Mouse (Mus musculus): Measurements from ENCODE around the gene Ufc1.
"Not testable (repeated sequence)": the region's sequence is repeated elsewhere in the genome, so short reads cannot be mapped to it uniquely, and the experiment has no call there.

Gene Ufc1

DNA sequence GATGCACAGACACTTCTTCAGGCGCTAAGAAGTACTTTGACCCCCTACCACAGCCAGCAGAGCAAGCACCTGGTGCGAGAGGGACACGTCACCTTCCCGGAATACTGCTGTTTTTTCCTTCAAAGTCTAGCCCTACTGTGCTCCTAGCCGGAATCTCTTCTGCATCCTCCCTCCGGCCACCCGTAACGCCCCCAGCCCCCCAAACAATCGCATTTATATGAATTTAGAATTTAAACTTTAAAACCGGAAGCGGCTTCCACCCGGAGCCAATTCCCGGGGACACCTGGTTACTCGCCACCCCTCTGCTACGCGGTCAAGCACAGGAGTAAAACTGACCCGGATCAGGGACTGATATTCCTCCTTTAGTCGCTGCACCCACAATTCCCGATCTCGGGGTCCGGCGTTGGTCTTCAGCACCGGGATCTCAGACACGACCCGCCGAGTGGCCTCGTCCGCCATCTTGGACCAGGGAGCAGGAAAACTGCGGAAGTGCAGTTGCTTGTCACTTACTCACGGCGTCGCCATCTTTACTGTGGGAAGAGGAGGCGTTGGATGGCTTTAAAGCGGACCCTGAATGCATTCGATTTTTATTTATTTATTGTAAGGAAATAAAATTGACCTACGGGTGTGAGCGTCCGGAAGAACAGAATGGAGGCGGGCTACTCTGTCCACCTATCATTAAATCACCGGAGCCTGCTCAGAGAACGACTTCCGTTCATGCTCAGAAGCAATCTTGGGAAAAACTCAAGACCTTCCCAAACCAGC is at the start of gene Ufc1:
TSS of gene Ufc1 (minus strand) at position 727 of the 765 bp plus-strand sequence.
- DNase-seq (ENCODE audit: low spot score) = peak; percentile 85

DNA sequence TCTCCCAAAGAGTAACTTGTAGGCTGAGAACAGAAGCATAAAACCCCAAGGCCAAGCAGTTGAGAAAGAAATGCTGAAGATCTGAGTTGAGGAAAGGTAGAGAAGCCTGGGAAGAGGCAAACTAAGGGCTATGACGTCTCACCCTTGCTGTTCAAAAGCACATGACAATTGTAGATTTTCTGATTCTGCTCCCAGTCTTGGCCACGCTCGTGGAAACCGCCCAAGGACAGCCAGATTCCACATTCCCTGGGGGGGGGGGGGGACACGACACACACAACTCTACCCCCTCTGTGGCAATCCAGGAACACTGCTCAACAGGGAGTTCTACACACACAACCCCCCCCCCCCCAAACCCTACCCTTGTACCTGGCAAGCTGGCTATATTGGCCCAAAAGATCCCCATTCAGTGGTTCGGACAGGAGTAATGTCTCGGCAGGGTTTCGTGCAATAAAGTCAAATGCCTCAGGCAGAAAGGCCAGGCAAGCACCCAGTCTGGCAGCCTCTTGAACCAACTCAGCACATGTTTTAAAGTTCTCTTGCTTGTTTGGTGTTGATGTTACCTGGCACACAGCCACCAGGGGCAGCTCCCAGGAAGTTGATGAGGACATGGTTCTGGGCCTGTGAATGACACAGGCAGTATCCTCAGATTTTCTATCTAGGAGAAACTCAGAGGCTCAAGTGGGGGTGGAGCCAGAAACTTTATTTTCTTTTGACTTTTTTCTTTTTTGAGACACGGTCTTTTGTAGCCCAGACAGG is 49.3 kb upstream of the Ufc1 start:
- peak; percentile 52 for DNase-seq (ENCODE audit: low spot score)

DNA sequence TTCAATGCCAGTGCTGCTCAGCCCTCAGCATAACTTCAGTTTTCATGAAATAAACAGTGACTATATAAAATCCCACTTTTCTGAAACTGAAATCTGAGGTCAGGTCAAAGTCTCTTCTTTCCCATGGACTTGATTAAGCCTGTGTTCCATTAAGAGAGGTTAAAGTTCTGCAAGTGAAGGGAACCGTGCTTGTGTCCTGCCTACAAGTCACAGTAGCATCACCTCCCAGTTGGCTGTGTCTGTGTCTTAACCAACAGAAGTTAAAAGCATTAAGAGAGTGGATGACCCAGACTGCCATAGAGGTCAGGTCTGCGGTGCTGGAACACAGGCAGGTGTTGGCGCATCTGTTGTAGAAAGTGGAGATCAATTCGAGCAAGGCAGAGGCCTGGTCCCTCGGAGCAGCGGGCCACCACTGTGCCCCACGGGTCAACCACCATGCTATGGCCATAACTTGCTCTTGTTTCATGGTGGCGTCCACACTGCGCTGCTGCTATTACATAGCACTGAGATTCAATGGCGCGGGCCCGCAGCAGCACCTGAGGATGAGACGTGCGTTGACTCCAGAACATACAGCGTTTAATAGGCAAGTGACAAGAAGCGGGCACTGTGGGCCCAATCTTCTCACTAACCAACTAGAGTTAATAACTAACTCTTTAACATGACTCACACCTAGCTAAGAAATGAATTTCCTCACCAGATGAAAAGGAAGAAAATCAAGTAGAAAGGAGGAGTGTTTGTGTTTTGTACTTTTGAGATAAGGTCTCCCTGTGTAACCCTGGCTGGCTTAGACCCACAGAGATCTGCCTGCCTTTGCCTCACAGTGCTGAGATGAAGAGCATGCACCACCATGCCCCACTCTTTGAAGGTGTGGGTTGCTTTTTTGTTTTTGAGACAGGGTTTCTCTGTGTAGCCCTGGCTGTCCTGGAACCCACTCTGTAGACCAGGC is 47.7 kb upstream of the Ufc1 start:
- DNase-seq (ENCODE audit: low spot score) = no peak

DNA sequence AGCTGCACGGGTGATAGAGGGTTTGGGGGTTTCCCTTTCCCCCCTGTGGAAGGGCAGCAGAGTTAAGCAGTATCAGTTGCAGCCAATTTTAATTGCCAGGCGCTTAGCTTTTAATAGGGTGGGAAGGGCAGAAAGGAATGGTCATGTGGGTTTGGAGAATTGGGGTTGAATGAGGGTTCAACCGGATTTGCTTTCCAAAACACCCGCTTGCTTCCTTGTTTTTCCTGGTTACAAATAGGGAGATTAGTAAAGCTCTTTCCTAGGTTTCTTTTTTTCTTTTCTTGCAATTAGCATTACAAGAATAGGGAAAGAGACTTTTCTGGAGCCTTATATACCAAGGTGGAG is 35.4 kb upstream of the Ufc1 start:
- no peak for DNase-seq (ENCODE audit: low spot score)

DNA sequence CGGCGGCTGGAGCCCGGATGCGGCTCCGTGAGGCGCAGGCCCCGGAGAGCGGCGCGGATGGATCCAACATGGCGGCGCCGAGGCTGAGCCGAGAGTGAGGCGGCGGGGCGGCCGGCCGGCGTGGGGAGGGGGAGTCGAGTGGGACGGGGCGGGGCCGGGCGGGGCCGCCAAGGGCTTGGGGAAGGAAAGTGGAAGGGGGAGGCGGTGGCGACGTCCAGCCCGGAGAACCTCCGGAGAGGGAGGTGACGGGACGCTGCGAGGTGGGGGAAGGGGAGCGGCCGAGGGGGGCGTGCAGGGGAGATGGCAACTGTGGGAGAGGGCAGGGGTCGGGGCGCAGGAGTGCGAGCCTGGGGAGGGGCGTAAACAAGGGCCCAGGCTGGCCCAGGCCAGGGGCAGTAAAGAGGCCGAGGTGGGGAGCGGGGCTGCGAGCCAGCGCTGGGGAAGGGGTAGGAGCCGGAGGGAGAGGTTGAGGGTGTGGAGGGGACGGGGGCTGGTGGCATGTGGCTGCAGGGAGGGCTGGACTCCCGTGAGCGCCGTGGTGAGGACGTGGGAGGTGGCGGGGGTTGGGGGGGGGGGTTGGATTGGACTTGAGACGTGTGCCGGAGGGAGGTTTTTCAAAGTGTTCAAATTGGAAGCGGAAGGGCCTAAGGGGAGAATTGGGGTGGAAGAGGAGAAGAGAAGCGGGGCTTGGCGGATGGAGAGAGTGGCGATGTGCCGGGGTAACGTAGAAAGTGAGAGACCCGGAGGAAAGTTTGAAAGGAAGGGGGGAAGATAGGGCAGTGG is 34.8 kb upstream of the Ufc1 start:
- DNase-seq (ENCODE audit: low spot score) = peak; percentile 82

DNA sequence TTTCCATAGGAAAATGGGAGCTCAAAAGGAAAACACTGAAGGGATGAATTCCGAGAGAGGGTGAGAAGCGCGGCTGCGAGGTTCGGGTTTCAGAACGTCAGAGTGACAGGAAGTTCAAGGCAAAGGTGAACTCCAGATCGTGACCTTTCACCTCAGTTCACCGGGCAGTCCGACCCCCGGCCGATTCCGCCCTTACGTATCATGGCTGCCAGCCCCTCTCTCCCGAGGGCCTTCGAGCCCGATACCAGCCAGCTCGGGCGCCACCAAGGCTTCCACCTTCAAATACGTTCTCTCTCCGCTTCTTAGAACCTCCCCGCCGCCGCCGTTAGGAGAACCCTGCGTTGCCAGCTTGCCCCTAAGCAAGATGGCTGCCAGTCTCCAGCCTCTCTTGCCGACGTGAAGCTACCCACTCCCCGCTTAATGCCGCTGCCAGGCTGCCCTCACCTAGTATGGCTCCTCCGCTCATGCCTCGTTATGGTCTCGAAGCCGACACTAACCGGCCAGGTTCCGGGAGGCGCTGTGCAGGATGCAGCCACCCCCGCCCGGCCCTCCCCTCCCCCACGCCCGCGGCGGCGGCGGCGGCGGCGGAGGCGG is 34.1 kb upstream of the Ufc1 start, which contains the start of gene Dedd:
TSS of gene Dedd (plus strand) at position 307 of the 594 bp plus-strand sequence.
- peak; percentile 91 for DNase-seq (ENCODE audit: low spot score)

DNA sequence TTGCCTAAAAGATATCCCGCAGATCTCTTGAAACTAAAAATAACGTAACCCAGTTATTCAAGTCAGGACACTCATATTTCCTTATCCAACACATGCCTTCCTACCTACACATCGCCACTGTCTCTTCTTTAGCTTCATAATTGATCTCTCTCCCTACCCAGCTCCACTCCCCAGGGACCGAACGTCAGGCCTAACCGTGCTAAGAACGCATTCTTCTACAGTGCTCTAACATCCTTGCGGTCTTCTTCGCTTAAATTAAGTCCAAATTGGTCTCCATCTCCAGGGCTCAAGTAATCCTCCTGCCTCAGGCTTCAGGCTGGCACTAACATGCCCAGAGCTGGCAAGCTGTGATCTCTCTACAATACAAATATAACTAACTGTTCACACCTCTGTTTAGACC is 33.4 kb upstream of the Ufc1 start:
- no peak for DNase-seq (ENCODE audit: low spot score)

DNA sequence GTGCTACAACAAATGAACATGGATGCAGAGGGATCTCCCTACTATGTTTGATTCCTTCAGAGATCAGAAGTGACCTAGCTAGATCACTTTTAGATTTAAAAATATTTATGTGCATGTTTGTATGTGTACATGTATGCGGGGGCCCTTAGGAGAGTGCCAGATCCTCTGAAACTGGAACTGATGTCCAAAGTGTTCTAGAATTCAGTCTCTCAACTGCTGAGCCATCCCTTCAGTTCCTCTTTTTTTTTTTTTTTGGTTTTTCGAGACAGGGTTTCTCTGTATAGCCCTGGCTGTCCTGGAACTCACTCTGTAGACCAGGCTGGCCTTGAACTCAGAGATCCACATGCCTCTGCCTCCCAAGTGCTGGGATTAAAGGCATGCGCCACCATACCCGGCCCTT is 31.8 kb upstream of the Ufc1 start:
- not testable (repeated sequence) for DNase-seq (ENCODE audit: low spot score)

DNA sequence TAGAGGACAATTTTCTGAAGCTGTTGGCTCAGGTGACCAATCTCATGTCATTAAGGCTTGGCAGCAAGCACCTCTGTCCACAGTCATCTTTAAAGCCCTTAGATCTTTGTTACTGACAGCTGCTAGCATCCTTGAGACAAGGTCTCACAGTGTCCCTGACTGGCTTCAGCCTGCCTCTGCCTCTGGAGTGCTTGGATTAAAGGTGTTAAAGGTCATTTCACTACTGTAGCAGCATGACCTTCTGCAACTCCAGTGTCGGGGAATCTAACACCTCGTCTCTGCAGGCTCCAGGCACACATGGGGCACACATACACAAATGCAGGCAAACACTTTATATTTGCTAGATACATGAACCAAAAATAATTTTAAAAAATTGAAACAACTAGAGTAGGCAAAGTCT is 30.7 kb upstream of the Ufc1 start:
- DNase-seq (ENCODE audit: low spot score) = no peak

DNA sequence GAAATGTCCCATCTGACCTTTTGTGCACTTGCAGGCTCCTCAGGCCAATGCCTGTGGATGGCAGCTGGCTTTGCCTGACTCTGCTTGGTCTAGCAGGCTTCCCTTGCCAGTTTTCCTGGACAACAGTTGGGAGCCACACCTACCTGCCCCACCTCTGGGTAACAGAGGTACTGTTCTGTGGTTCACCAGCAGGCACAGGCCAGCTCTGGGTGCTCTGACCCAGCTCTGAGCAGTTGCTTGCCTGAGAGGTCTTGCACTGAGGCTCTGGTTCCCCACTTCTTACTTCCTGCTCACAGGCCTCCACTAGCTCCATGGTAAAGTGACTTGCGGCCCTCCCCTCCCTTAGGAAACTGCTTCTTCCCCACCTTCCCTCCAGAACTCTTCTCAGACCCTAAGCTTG is 27.2 kb upstream of the Ufc1 start:
- DNase-seq (ENCODE audit: low spot score) = peak; percentile 20

DNA sequence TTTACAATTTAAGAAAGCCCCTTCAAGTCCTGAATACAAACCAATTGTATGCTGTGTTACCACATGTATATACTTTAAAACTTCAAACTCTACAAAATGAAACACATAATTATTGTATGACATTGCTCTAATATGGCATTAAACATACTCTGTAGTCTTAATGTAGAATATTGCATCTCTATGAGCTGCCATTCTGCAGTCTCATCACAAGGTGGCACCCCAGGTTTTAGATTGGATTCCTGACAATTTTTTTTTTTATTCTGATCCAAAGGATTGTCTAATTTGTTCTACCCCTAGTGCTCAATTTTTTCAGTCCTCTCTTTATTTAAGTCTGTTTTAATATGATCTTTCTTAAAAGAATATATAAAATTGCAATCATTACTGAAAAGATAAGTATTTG is 26.6 kb upstream of the Ufc1 start:
- no peak for DNase-seq (ENCODE audit: low spot score)

DNA sequence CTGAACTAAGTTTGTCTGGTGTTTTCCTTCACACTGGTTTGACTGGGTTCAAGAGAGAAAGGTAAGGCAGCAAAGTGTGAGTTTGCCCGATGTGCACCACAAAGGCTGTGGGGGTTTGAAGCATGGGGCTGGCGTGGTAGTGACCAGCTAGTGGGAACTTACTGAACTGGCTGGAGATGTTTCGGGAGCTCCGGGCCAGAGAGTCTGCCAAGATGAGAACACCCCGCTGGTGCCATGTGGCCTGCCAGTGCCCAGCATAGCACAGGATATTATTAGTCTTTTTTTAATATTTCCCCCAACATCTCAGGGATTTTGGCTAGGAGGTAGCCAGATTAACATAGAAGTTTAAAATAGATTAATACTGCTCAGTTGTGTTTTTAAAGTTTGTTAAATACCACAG is 25.3 kb upstream of the Ufc1 start:
- DNase-seq (ENCODE audit: low spot score) = no peak

DNA sequence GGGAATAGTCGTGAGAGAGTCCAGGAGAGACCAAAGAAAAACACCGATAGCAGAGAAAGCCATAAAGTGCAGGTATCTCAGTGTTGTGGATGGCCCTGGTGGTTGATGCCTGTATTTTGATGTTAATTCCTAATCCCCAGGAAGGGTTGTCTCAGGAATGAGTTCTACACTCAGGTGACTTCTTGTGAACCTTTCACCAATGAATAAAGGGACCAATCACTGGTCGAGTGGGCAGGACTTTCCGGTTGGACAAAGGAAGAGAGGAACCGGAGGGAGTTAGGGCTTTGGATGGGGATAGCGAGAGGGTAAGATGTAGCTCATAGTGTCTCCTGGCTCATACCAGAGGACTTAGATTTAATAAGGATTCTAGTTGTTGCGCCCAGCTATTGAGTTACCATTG is 24.9 kb upstream of the Ufc1 start:
- DNase-seq (ENCODE audit: low spot score) = no peak

DNA sequence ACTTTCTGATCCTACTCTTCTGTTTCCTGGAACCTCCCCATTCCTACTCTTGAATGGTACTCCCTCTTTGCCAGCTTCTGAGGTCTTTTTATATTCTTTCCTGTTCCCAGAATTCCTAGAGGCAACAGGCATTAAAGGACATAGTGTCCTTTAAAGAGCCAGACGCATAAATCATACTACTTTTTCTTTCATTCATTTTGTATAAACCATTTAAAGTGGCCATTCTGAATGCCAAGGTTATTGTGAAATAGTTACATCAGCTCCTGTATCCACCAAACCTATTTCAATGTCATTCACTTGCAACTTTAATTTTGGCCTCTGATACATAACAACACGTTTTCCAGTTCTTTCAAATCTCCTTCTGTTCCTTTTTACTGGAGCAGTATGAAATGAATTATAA is 14.5 kb upstream of the Ufc1 start:
- no peak for DNase-seq (ENCODE audit: low spot score)

DNA sequence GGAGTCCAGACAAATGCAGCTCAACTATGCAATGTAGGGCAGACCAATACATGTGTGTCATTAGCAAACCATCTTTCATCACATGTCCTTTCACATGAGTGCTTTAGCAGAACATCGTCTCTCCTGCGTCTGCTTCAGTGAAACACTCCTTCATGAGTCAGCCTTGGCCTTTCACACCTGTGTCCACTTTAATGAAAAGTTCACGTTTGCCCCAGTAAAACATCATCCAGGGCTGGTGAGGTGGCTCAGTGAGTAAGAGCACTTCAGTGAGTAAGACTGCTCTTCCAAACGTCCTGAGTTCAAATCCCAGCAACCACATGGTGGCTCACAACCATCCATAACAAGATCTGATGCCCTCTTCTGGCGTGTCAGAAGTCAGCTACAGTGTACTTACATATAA is 11.3 kb upstream of the Ufc1 start:
- DNase-seq (ENCODE audit: low spot score) = not testable (repeated sequence)

DNA sequence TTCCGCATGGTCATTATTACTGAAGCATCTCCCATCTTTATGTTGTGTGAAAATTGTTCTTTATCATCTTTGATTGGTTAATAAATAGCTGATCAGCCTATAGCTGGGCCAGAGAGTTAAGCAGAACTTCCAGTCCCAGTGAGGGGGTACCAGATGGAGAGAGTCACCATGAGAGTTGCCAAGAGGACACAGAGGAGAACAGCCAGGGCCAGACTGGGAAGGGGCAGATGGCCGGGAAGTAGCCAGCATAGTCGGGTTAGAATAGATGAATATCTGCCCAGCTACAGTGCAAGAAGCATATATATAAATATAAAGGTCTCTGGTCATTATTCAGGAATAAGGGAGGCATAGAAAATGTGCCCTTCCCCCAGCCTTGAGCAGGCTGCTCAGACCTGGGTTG is 3.4 kb upstream of the Ufc1 start:
- no peak for DNase-seq (ENCODE audit: low spot score)

DNA sequence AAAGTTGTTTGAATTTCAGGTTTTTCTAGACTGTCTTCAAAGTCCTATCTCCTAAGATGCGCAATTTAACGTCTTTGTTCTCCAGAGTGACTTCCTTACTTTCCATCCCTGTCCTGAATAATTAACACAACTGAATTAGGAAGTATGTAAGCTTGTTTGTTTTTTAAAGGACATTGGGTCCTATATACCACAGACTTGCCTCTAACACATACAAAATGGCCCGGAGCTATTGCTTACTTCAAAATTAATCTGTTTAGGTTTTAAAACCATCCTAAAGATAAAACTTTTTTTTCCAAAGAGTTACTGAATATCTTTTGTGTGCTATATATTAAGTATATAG is 209 bp upstream of the Ufc1 start:
- no peak for DNase-seq (ENCODE audit: low spot score)

DNA sequence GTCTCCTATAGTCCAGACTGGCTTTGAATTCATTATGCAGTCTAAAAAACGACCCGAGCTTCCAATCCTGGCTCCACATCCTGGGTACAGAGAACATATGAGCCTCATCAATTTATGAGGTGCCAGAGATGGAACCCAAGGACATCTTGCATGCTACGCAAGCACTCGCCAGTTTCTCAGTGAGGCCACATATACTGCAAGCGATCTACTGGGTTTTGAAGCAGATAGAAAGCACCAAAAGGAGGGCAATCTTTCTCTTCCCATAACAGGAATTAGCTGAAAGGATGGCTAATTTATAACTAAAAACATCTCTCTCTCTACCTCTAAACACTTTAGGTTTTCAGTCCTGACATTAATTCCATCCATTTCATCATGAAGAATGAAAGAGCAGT is 922 bp downstream of the Ufc1 start:
- no peak for DNase-seq (ENCODE audit: low spot score)

DNA sequence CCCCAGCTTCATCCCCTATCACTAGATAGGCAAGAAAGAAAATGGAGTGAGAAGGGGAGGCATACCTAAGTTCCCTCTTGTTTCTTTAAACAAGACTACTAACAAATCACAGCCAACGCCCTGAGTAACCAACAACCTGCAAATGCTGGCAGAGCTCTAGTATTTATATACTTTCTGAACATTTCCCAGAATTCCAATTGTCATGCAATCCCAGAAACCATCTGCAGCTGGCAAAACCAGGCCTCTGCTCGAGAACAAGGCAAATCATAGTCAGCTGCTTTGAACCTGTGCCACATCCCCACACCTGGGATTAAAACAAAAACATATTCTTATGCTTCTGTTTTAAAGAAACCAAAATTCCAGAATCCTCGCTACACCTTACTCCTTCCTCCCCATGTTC is 1.5 kb downstream of the Ufc1 start:
- DNase-seq (ENCODE audit: low spot score) = no peak

DNA sequence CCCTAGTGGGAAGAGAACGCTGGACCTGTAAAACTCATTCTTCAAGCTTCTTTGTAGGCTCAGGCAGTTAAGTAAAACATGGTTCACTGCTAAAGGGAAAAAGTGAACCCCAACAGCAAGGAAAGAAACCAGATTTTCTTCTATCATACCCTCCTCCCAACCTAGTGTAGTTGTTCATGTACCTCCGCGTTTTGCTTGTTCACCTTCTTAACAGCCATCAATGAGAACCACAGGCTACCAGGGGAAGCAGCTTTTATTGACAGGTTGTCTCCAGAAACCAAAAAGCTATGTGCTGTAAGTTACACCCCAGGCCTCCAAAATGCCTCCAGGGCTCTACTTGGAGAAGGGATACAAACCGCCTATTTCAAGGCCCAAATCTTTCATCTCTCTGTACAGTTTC is 6.5 kb downstream of the Ufc1 start:
- no peak for DNase-seq (ENCODE audit: low spot score)

Measured in urinary bladder, postnatal 14 days (tissue).